Comparison of ENCODE assay signal across 21 mouse cellular contexts in the genomic region with DNA sequence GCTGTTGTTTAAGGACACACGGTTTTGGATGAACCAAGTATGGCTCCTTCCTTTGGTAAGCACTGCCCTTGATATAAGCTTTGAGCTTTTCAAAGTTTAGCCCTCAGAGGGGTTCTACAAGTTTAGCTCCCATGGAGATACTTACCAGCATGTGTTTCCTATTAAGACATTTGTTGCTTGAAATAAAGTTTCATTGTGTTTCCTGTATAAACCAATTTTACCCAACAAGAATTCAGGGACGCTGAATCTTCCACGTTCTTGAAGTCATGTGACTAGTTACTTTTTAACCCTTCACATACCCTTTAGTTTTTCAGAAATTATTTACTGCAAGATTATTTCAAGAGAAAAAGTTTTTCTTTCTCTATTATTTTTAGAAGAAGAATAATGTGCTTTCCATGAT.
DNase-seq lines count a peak whose midpoint lies in the region; ATAC-seq and TF ChIP-seq lines count a peak whose summit lies in the region.
"Had no signal": no experiment of that assay in that cellular context is flagged by ENCODE, and none has a peak within 500 bp of the region (broad histone marks: within the 10 kb centered on the region; RNA-seq: fewer than 3 reads in every experiment).

No protein-coding gene starts in this region.

- no peak overlapping the region for H3K4me2 ChIP-seq in embryonic facial prominence, embryonic 11.5 days (ENCODE audit: low read depth, low read length)
- H3K4me2 ChIP-seq in embryonic facial prominence, embryonic 14.5 days (ENCODE audit: low read depth, low read length): no peak overlapping the region
- H3K4me2 ChIP-seq in limb, embryonic 14.5 days (replicated peaks; ENCODE audit: low read depth, low read length, severe bottlenecking): no peak overlapping the region
- H3K4me2 ChIP-seq in forebrain, embryonic 14.5 days (ENCODE audit: low read length): no peak overlapping the region
- H3K4me2 ChIP-seq: embryonic facial prominence, embryonic 13.5 days; forebrain, embryonic 12.5 days; forebrain, embryonic 15.5 days had no signal

- WGBS in embryonic facial prominence, embryonic 11.5 days: 42% methylated on average over 3 of the region's 3 CpGs
- WGBS in embryonic facial prominence, embryonic 10.5 days: 49% methylated on average over 3 of the region's 3 CpGs
- 26% methylated on average over 3 of the region's 3 CpGs for WGBS in embryonic facial prominence, embryonic 14.5 days
- WGBS in limb, embryonic 14.5 days: 29% methylated on average over 3 of the region's 3 CpGs
- 64% methylated on average over 3 of the region's 3 CpGs for WGBS in forebrain, embryonic 14.5 days
- WGBS in forebrain, embryonic 10.5 days: 68% methylated on average over 3 of the region's 3 CpGs

- H3K9me3 ChIP-seq in embryonic facial prominence, embryonic 11.5 days (replicated peaks; ENCODE audit: control insufficient read depth, low read length): no peaks in the 10 kb centered on the region
- H3K9me3 ChIP-seq in embryonic facial prominence, embryonic 10.5 days: no peaks in the 10 kb centered on the region
- no peaks in the 10 kb centered on the region for H3K9me3 ChIP-seq in embryonic facial prominence, embryonic 14.5 days (ENCODE audit: control insufficient read depth, low read length)
- H3K9me3 ChIP-seq in limb, embryonic 14.5 days (ENCODE audit: control insufficient read depth, low read length): no peaks in the 10 kb centered on the region
- no peaks in the 10 kb centered on the region for H3K9me3 ChIP-seq in forebrain, embryonic 14.5 days (replicated peaks; ENCODE audit: control insufficient read depth, low read length)
- H3K9me3 ChIP-seq in forebrain, embryonic 10.5 days: no peaks in the 10 kb centered on the region
- H3K9me3 ChIP-seq: embryonic facial prominence, embryonic 13.5 days; forebrain, embryonic 12.5 days; forebrain, embryonic 15.5 days had no signal

- no peak overlapping the region for H3K4me3 ChIP-seq in embryonic facial prominence, embryonic 11.5 days (ENCODE audit: low read depth, low read length)
- H3K4me3 ChIP-seq in embryonic facial prominence, embryonic 10.5 days: no peak overlapping the region
- no peak overlapping the region for H3K4me3 ChIP-seq in embryonic facial prominence, embryonic 14.5 days (ENCODE audit: low read depth, low read length)
- no peak overlapping the region for H3K4me3 ChIP-seq in limb, embryonic 14.5 days (replicated peaks; ENCODE audit: low read length)
- H3K4me3 ChIP-seq in forebrain, embryonic 14.5 days (ENCODE audit: low read depth, low read length): no peak overlapping the region
- H3K4me3 ChIP-seq in forebrain, embryonic 10.5 days: no peak overlapping the region
- H3K4me3 ChIP-seq: embryonic facial prominence, embryonic 13.5 days; forebrain, embryonic 12.5 days; forebrain, embryonic 15.5 days had no signal

- no peak for TF ChIP-seq POLR2A in limb, embryonic 14.5 days (IDR thresholded peaks at IDR 0.05; ENCODE audit: borderline replicate concordance, extremely low read depth, insufficient read depth, insufficient read length)

- peaks cover 2% of the 10 kb centered on the region; the same call in 1 of the 2 replicates for H3K36me3 ChIP-seq in embryonic facial prominence, embryonic 11.5 days (replicated peaks; ENCODE audit: control insufficient read depth, insufficient read depth, low read depth, low read length)
- H3K36me3 ChIP-seq in embryonic facial prominence, embryonic 10.5 days (replicated peaks): peaks cover 52% of the 10 kb centered on the region
- peaks cover 27% of the 10 kb centered on the region for H3K36me3 ChIP-seq in embryonic facial prominence, embryonic 14.5 days (ENCODE audit: control insufficient read depth, insufficient read depth, low read length)
- H3K36me3 ChIP-seq in limb, embryonic 14.5 days (ENCODE audit: control insufficient read depth, insufficient read depth, low read length): peaks cover 20% of the 10 kb centered on the region
- peaks cover 28% of the 10 kb centered on the region for H3K36me3 ChIP-seq in forebrain, embryonic 14.5 days (ENCODE audit: control insufficient read depth, insufficient read depth, low read length)
- peaks cover 54% of the 10 kb centered on the region for H3K36me3 ChIP-seq in forebrain, embryonic 10.5 days (replicated peaks)

- no peak overlapping the region for H3K27ac ChIP-seq in embryonic facial prominence, embryonic 11.5 days (replicated peaks; ENCODE audit: low read depth, low read length)
- no peak overlapping the region for H3K27ac ChIP-seq in embryonic facial prominence, embryonic 10.5 days (replicated peaks)
- H3K27ac ChIP-seq in embryonic facial prominence, embryonic 14.5 days (replicated peaks; ENCODE audit: low read depth, low read length): no peak overlapping the region
- 0 out of 2 replicates have a peak overlapping the region, but pooled peaks have one; percentile 26 for H3K27ac ChIP-seq in limb, embryonic 14.5 days (replicated peaks; ENCODE audit: low read depth, low read length)
- no peak overlapping the region for H3K27ac ChIP-seq in forebrain, embryonic 14.5 days (ENCODE audit: low read depth, low read length)
- no peak overlapping the region for H3K27ac ChIP-seq in forebrain, embryonic 10.5 days
- H3K27ac ChIP-seq: embryonic facial prominence, embryonic 13.5 days; forebrain, embryonic 12.5 days; forebrain, embryonic 15.5 days had no signal

- ATAC-seq in embryonic facial prominence, embryonic 11.5 days (replicated peaks; ENCODE audit: insufficient number of reproducible peaks, low FRiP score, low TSS enrichment, low read depth): no peak
- no peak for ATAC-seq in embryonic facial prominence, embryonic 14.5 days (ENCODE audit: low read depth)
- peak; percentile 49; the same call in 1 of the 2 replicates for ATAC-seq in limb, embryonic 14.5 days (ENCODE audit: low FRiP score, low read depth)
- ATAC-seq in forebrain, embryonic 14.5 days: no peak
- ATAC-seq: forebrain, embryonic 15.5 days had no signal

- H3K9ac ChIP-seq in embryonic facial prominence, embryonic 11.5 days (replicated peaks; ENCODE audit: low read length): no peak overlapping the region
- H3K9ac ChIP-seq in embryonic facial prominence, embryonic 14.5 days (ENCODE audit: low read depth, low read length): no peak overlapping the region
- H3K9ac ChIP-seq in limb, embryonic 14.5 days (ENCODE audit: low read depth, low read length, severe bottlenecking): no peak overlapping the region
- H3K9ac ChIP-seq in forebrain, embryonic 14.5 days (ENCODE audit: low read length): no peak overlapping the region
- H3K9ac ChIP-seq: embryonic facial prominence, embryonic 13.5 days; forebrain, embryonic 12.5 days; forebrain, embryonic 15.5 days; forebrain, postnatal 0 days had no signal

- DNase-seq in embryonic facial prominence, embryonic 11.5 days (ENCODE audit: low spot score): peak; percentile 53
- DNase-seq in embryonic facial prominence, embryonic 10.5 days (ENCODE audit: low spot score): no peak
- DNase-seq in embryonic facial prominence, embryonic 14.5 days (ENCODE audit: low spot score): peak; percentile 38
- DNase-seq in forelimb bud, embryonic 11.5 days (ENCODE audit: low read depth, low spot score): peak; percentile 6
- DNase-seq in limb, embryonic 14.5 days (ENCODE audit: low spot score): peak; percentile 57
- no peak for DNase-seq in spleen, postnatal 14 days (ENCODE audit: low spot score in 2 of 2)
- no peak for DNase-seq in forebrain, embryonic 14.5 days (ENCODE audit: low spot score)
- DNase-seq in forebrain, embryonic 10.5 days (ENCODE audit: extremely low spot score, low spot score): no peak
- DNase-seq: adrenal gland, adult 2 months; adrenal gland, postnatal 10 days; adrenal gland, postnatal 25 days; cerebellum, adult 11 months; cerebellum, adult 18-20 months; cerebellum, adult 8-10 months; cerebellum, adult 9-11 months; cerebellum, postnatal 14 days; cerebellum, postnatal 36 days had no signal

- no peaks in the 10 kb centered on the region for H3K4me1 ChIP-seq in embryonic facial prominence, embryonic 11.5 days (ENCODE audit: control insufficient read depth, insufficient read depth, low read length)
- H3K4me1 ChIP-seq in embryonic facial prominence, embryonic 10.5 days: no peaks in the 10 kb centered on the region
- H3K4me1 ChIP-seq in embryonic facial prominence, embryonic 14.5 days (ENCODE audit: control insufficient read depth, insufficient read depth, low read length): 0 out of 2 replicates have a peak, but pooled peaks cover 3% of the 10 kb centered on the region
- H3K4me1 ChIP-seq in limb, embryonic 14.5 days (ENCODE audit: control insufficient read depth, insufficient read depth, low read length): 0 out of 2 replicates have a peak, but pooled peaks cover 2% of the 10 kb centered on the region
- H3K4me1 ChIP-seq in forebrain, embryonic 14.5 days (ENCODE audit: control insufficient read depth, insufficient read depth, low read length): no peaks in the 10 kb centered on the region
- no peaks in the 10 kb centered on the region for H3K4me1 ChIP-seq in forebrain, embryonic 10.5 days
- H3K4me1 ChIP-seq: forebrain, embryonic 12.5 days; forebrain, embryonic 15.5 days had no signal

- H3K27me3 ChIP-seq in embryonic facial prominence, embryonic 11.5 days (ENCODE audit: control insufficient read depth, insufficient read depth, low read length): no peaks in the 10 kb centered on the region
- H3K27me3 ChIP-seq in embryonic facial prominence, embryonic 10.5 days (replicated peaks; ENCODE audit: low read depth, poor library complexity, severe bottlenecking): no peaks in the 10 kb centered on the region
- H3K27me3 ChIP-seq in embryonic facial prominence, embryonic 14.5 days (replicated peaks; ENCODE audit: control insufficient read depth, insufficient read depth, low read length): no peaks in the 10 kb centered on the region
- H3K27me3 ChIP-seq in limb, embryonic 14.5 days (ENCODE audit: control insufficient read depth, insufficient read depth, low read length): no peaks in the 10 kb centered on the region
- H3K27me3 ChIP-seq in forebrain, embryonic 14.5 days (replicated peaks; ENCODE audit: control insufficient read depth, insufficient read depth, low read length): no peaks in the 10 kb centered on the region
- no peaks in the 10 kb centered on the region for H3K27me3 ChIP-seq in forebrain, embryonic 10.5 days (ENCODE audit: poor library complexity, severe bottlenecking)
- H3K27me3 ChIP-seq: embryonic facial prominence, embryonic 13.5 days; forebrain, embryonic 12.5 days; forebrain, embryonic 15.5 days had no signal

Comparison
In these comparisons a context has a peak if more than half of its experiments do, and no peak if none do; other contexts are left out.
1. DNase-seq: peak in embryonic facial prominence, embryonic 11.5 days (single experiment), embryonic facial prominence, embryonic 14.5 days (single experiment), forelimb bud, embryonic 11.5 days (single experiment) and limb, embryonic 14.5 days (single experiment); none in embryonic facial prominence, embryonic 10.5 days (single experiment), spleen, postnatal 14 days (0 of 2), forebrain, embryonic 14.5 days (single experiment) and forebrain, embryonic 10.5 days (single experiment).